Mouse (Mus musculus) thymus, postnatal 0 days (tissue): Measurements from ENCODE around the gene Ccdc57. TPM values are rescaled to one million over a fixed set of nuclear protein-coding genes. Genes with fewer than 3 reads are reported as not detected.
A peak's percentile ranks its signal among the peaks of the same experiment; 100 is the strongest.

ENCODE experiments used
- DNase-seq: peaks from one replicate; pipeline ENCODE4 v3.0.0-alpha.2; 2015; ENCODE audit warnings: low spot score
- polyA plus RNA-seq: library from polyadenylated mRNA; unstranded; fragments of >200 nt; fragmentation: Nextera tagmentation; extraction: Ambion mirVana; gene quantifications from 2 replicates; pipeline ENCODE4 v1.2.1, GENCODE M21; 2015

Gene Ccdc57
- 1.9 and 2.2 TPM in 2 replicates for polyA plus RNA-seq

GRCm38 (mm10) chr11:120932564-120933398 is at the start of gene Ccdc57:
Gene Ccdc57 (minus strand): TSS chr11:120932872.
- peak; percentile 86 for DNase-seq

- DNase-seq: no peak
Measured at GRCm38 (mm10) chr11:120982459-120982858, 49.8 kb upstream of the Ccdc57 start.

- no peak for DNase-seq
Measured at GRCm38 (mm10) chr11:120981661-120982060, 49.0 kb upstream of the Ccdc57 start.

GRCm38 (mm10) chr11:120980427-120981035 is 47.9 kb upstream of the Ccdc57 start:
- no peak for DNase-seq

GRCm38 (mm10) chr11:120979711-120980426 is 47.2 kb upstream of the Ccdc57 start:
- DNase-seq: no peak

- no peak for DNase-seq
Measured at GRCm38 (mm10) chr11:120973318-120973717, 40.6 kb upstream of the Ccdc57 start.

GRCm38 (mm10) chr11:120971237-120971636 is 38.6 kb upstream of the Ccdc57 start:
- no peak for DNase-seq

GRCm38 (mm10) chr11:120969742-120970141 is 37.1 kb upstream of the Ccdc57 start:
- DNase-seq: no peak

GRCm38 (mm10) chr11:120965587-120965986 is 32.9 kb upstream of the Ccdc57 start:
- no peak for DNase-seq

- no peak for DNase-seq
Measured at GRCm38 (mm10) chr11:120964195-120965157, 31.8 kb upstream of the Ccdc57 start.

- DNase-seq: no peak
Measured at GRCm38 (mm10) chr11:120962909-120963308, 30.2 kb upstream of the Ccdc57 start.

GRCm38 (mm10) chr11:120962050-120962771 is 29.5 kb upstream of the Ccdc57 start:
- DNase-seq: no peak

GRCm38 (mm10) chr11:120961594-120961993 is 28.9 kb upstream of the Ccdc57 start:
- no peak for DNase-seq

- no peak for DNase-seq
Measured at GRCm38 (mm10) chr11:120960248-120960647, 27.6 kb upstream of the Ccdc57 start.

- peak; percentile 34 for DNase-seq
Measured at GRCm38 (mm10) chr11:120959564-120959963, 26.9 kb upstream of the Ccdc57 start.

GRCm38 (mm10) chr11:120959066-120959465 is 26.4 kb upstream of the Ccdc57 start:
- DNase-seq: no peak

GRCm38 (mm10) chr11:120957731-120958257 is 25.1 kb upstream of the Ccdc57 start:
- no peak for DNase-seq

- no peak for DNase-seq
Measured at GRCm38 (mm10) chr11:120957052-120957451, 24.4 kb upstream of the Ccdc57 start.

GRCm38 (mm10) chr11:120955701-120956100 is 23.0 kb upstream of the Ccdc57 start:
- no peak for DNase-seq

- no peak for DNase-seq
Measured at GRCm38 (mm10) chr11:120954936-120955335, 22.3 kb upstream of the Ccdc57 start.
